Mouse (Mus musculus): ENCODE measurements around the gene Cdhr1. TPM values are rescaled to one million over a fixed set of nuclear protein-coding genes. Genes with fewer than 3 reads are reported as not detected.

Cdhr1 gene
- polyA plus RNA-seq, 1 experiment from 2014 or later: 0.25 TPM

- Histone ChIP-seq H3K4me3 (ENCODE audit: low read depth, low read length) (no peak overlapping the region), H3K4me1 (replicated peaks; ENCODE audit: control insufficient read depth, insufficient read depth) (no peaks in the 10 kb centered on the region), H3K4me2 (replicated peaks; ENCODE audit: low read depth) (no peak overlapping the region), H3K9me3 (ENCODE audit: control insufficient read depth, low read length) (no peaks in the 10 kb centered on the region), H3K27ac (replicated peaks) (no peak overlapping the region), H3K9ac (ENCODE audit: low read length) (no peak overlapping the region), H3K27me3 (ENCODE audit: control insufficient read depth, insufficient read depth, low read length) (no peaks in the 10 kb centered on the region), H3K36me3 (ENCODE audit: control insufficient read depth, insufficient read depth, low read length) (no peaks in the 10 kb centered on the region)
- WGBS: 69% methylated on average over 2 of the region's 2 CpGs
- DNase-seq (ENCODE audit: low spot score) (no peak), ATAC-seq (ENCODE audit: low FRiP score, low TSS enrichment) (no peak)
- TF ChIP-seq EP300 (optimal IDR thresholded peaks at IDR 0.05) (no peak), CTCF (IDR thresholded peaks at IDR 0.05; ENCODE audit: low read depth) (no peak)
Observed at GRCm38 (mm10) chr14:37110456-37110855, 12.3 kb upstream of the Cdhr1 start.

- H3K9me3 ChIP-seq (ENCODE audit: control insufficient read depth, low read length): no peaks in the 10 kb centered on the region
- ATAC-seq (ENCODE audit: low FRiP score, low TSS enrichment) (no peak), DNase-seq (ENCODE audit: low spot score) (no peak)
- H3K27me3 ChIP-seq (ENCODE audit: control insufficient read depth, insufficient read depth, low read length): no peaks in the 10 kb centered on the region
- H3K27ac ChIP-seq (replicated peaks): no peak overlapping the region
- H3K4me1 ChIP-seq (replicated peaks; ENCODE audit: control insufficient read depth, insufficient read depth): no peaks in the 10 kb centered on the region
- 34% methylated on average over 9 of the region's 9 CpGs for WGBS
- no peaks in the 10 kb centered on the region for H3K36me3 ChIP-seq (ENCODE audit: control insufficient read depth, insufficient read depth, low read length)
- H3K4me3 ChIP-seq (ENCODE audit: low read depth, low read length): no peak overlapping the region
- TF ChIP-seq EP300 (optimal IDR thresholded peaks at IDR 0.05) (no peak), CTCF (IDR thresholded peaks at IDR 0.05; ENCODE audit: low read depth) (no peak)
- no peak overlapping the region for H3K4me2 ChIP-seq (replicated peaks; ENCODE audit: low read depth)
- no peak overlapping the region for H3K9ac ChIP-seq (ENCODE audit: low read length)
Observed at GRCm38 (mm10) chr14:37109975-37110374, 11.8 kb upstream of the Cdhr1 start.

GRCm38 (mm10) chr14:37109460-37109859 is 11.3 kb upstream of the Cdhr1 start:
- H3K4me1 ChIP-seq (replicated peaks; ENCODE audit: control insufficient read depth, insufficient read depth): no peaks in the 10 kb centered on the region
- no peak overlapping the region for H3K4me3 ChIP-seq (ENCODE audit: low read depth, low read length)
- no peak overlapping the region for H3K4me2 ChIP-seq (replicated peaks; ENCODE audit: low read depth)
- TF ChIP-seq CTCF (IDR thresholded peaks at IDR 0.05; ENCODE audit: low read depth) (no peak), EP300 (optimal IDR thresholded peaks at IDR 0.05) (no peak)
- DNase-seq (ENCODE audit: low spot score) (no peak), ATAC-seq (ENCODE audit: low FRiP score, low TSS enrichment) (no peak)
- H3K27ac ChIP-seq (replicated peaks): no peak overlapping the region
- no peak overlapping the region for H3K9ac ChIP-seq (ENCODE audit: low read length)
- no peaks in the 10 kb centered on the region for H3K9me3 ChIP-seq (ENCODE audit: control insufficient read depth, low read length)
- H3K36me3 ChIP-seq (ENCODE audit: control insufficient read depth, insufficient read depth, low read length): no peaks in the 10 kb centered on the region
- WGBS: 58% methylated on average over 8 of the region's 8 CpGs
- no peaks in the 10 kb centered on the region for H3K27me3 ChIP-seq (ENCODE audit: control insufficient read depth, insufficient read depth, low read length)

GRCm38 (mm10) chr14:37105846-37106245 is 7.7 kb upstream of the Cdhr1 start:
- H3K4me3 ChIP-seq (ENCODE audit: low read depth, low read length): no peak overlapping the region
- H3K4me1 ChIP-seq (replicated peaks; ENCODE audit: control insufficient read depth, insufficient read depth): no peaks in the 10 kb centered on the region
- no peaks in the 10 kb centered on the region for H3K27me3 ChIP-seq (ENCODE audit: control insufficient read depth, insufficient read depth, low read length)
- H3K9me3 ChIP-seq (ENCODE audit: control insufficient read depth, low read length): no peaks in the 10 kb centered on the region
- WGBS: 14% methylated on average over 7 of the region's 7 CpGs
- DNase-seq (ENCODE audit: low spot score): no peak
- H3K4me2 ChIP-seq (replicated peaks; ENCODE audit: low read depth): no peak overlapping the region
- H3K9ac ChIP-seq (ENCODE audit: low read length): no peak overlapping the region
- ATAC-seq (ENCODE audit: low FRiP score, low TSS enrichment): no peak
- TF ChIP-seq CTCF (IDR thresholded peaks at IDR 0.05; ENCODE audit: low read depth): no peak
- TF ChIP-seq EP300 (optimal IDR thresholded peaks at IDR 0.05): no peak
- no peaks in the 10 kb centered on the region for H3K36me3 ChIP-seq (ENCODE audit: control insufficient read depth, insufficient read depth, low read length)
- peak overlapping the region; percentile 30; the same call in 1 of the 2 replicates for H3K27ac ChIP-seq (replicated peaks)

- Histone ChIP-seq H3K4me3 (ENCODE audit: low read depth, low read length) (no peak overlapping the region), H3K4me2 (replicated peaks; ENCODE audit: low read depth) (no peak overlapping the region), H3K9ac (ENCODE audit: low read length) (no peak overlapping the region), H3K9me3 (ENCODE audit: control insufficient read depth, low read length) (no peaks in the 10 kb centered on the region), H3K27ac (replicated peaks) (no peak overlapping the region), H3K36me3 (ENCODE audit: control insufficient read depth, insufficient read depth, low read length) (no peaks in the 10 kb centered on the region), H3K27me3 (ENCODE audit: control insufficient read depth, insufficient read depth, low read length) (no peaks in the 10 kb centered on the region), H3K4me1 (replicated peaks; ENCODE audit: control insufficient read depth, insufficient read depth) (no peaks in the 10 kb centered on the region)
- no peak for DNase-seq (ENCODE audit: low spot score)
- TF ChIP-seq EP300 (optimal IDR thresholded peaks at IDR 0.05) (no peak), CTCF (IDR thresholded peaks at IDR 0.05; ENCODE audit: low read depth) (no peak)
- ATAC-seq (ENCODE audit: low FRiP score, low TSS enrichment): no peak
- WGBS: 18% methylated on average over 5 of the region's 5 CpGs
Observed at GRCm38 (mm10) chr14:37104747-37105146, 6.6 kb upstream of the Cdhr1 start.

GRCm38 (mm10) chr14:37102484-37102883 is 4.3 kb upstream of the Cdhr1 start:
- Histone ChIP-seq H3K27ac (replicated peaks) (no peak overlapping the region), H3K9me3 (ENCODE audit: control insufficient read depth, low read length) (no peaks in the 10 kb centered on the region), H3K4me2 (replicated peaks; ENCODE audit: low read depth) (no peak overlapping the region), H3K4me1 (replicated peaks; ENCODE audit: control insufficient read depth, insufficient read depth) (no peaks in the 10 kb centered on the region), H3K9ac (ENCODE audit: low read length) (no peak overlapping the region), H3K27me3 (ENCODE audit: control insufficient read depth, insufficient read depth, low read length) (no peaks in the 10 kb centered on the region), H3K4me3 (ENCODE audit: low read depth, low read length) (no peak overlapping the region), H3K36me3 (ENCODE audit: control insufficient read depth, insufficient read depth, low read length) (no peaks in the 10 kb centered on the region)
- ATAC-seq (ENCODE audit: low FRiP score, low TSS enrichment) (no peak), DNase-seq (ENCODE audit: low spot score) (no peak)
- no peak for TF ChIP-seq EP300 (optimal IDR thresholded peaks at IDR 0.05)
- no peak for TF ChIP-seq CTCF (IDR thresholded peaks at IDR 0.05; ENCODE audit: low read depth)
- 68% methylated on average over 3 of the region's 3 CpGs for WGBS

Data from stomach, postnatal 0 days (tissue).